Mouse (Mus musculus) CH12.LX (cell line): Measurements from ENCODE around the gene Rho. TPM values are rescaled to one million over a fixed set of nuclear protein-coding genes. Genes with fewer than 3 reads are reported as not detected.
A peak's percentile ranks its signal among the peaks of the same experiment; 100 is the strongest.

Source experiments
- DNase-seq: peaks from one replicate; pipeline ENCODE4 v3.0.0-alpha.2; 2013; ENCODE audit errors: extremely low read depth
- H3K27ac ChIP-seq: 2 replicates; pipeline ENCODE4 v1.5.1; 2012; ENCODE audit warnings: low read depth, mild to moderate bottlenecking, control low read depth, moderate library complexity; ENCODE audit not compliant: insufficient read depth
- H3K27me3 ChIP-seq: replicated peaks from 2 replicates; pipeline ENCODE3; 2012; ENCODE audit warnings: inconsistent platforms
- H3K36me3 ChIP-seq, 2 experiments: replicated peaks in 1 of 2; 2 replicates each; pipeline versions ENCODE3 to v1.6.1; 2012; ENCODE audit warnings: inconsistent platforms in 1 of 2, low read length in 1 of 2, mild to moderate bottlenecking in 1 of 2, mixed read lengths in 1 of 2, moderate library complexity in 1 of 2; ENCODE audit not compliant: control insufficient read depth in 1 of 2, insufficient read depth in 1 of 2
- H3K4me1 ChIP-seq, 2 experiments: 2 replicates each; pipeline ENCODE4 v1.6.1; 2012; ENCODE audit warnings: inconsistent platforms in 1 of 2, moderate library complexity in 1 of 2; ENCODE audit not compliant: insufficient read depth in 2 of 2, control insufficient read depth in 1 of 2
- H3K4me2 ChIP-seq: 2 replicates; pipeline ENCODE4 v1.6.1; 2012; ENCODE audit warnings: low read depth, mild to moderate bottlenecking, control low read depth; ENCODE audit not compliant: poor library complexity, insufficient read depth, severe bottlenecking
- H3K4me3 ChIP-seq, 3 experiments: fragments of 150-350 bp in 1 of 3; sonication (generic) in 1 of 3; replicated peaks in 1 of 3; 2 replicates each; pipeline versions ENCODE3 to v1.5.1; 2011 to 2012; ENCODE audit warnings: low read depth in 2 of 3, low read length in 2 of 3, mild to moderate bottlenecking in 2 of 3, moderate library complexity in 2 of 3, control low read depth in 1 of 3, improper control_type of control experiment in 1 of 3, inconsistent platforms in 1 of 3, mixed read lengths in 1 of 3; ENCODE audit not compliant: poor library complexity in 1 of 3
- H3K79me2 ChIP-seq: replicated peaks from 2 replicates; pipeline ENCODE4 v1.6.1; 2012; ENCODE audit warnings: mild to moderate bottlenecking, moderate library complexity; ENCODE audit not compliant: control insufficient read depth, poor library complexity, insufficient read depth, severe bottlenecking; ENCODE audit errors: extremely low read depth
- H3K9ac ChIP-seq: 2 replicates; pipeline ENCODE4 v1.6.1; 2012; ENCODE audit warnings: low read depth, mild to moderate bottlenecking, control low read depth, moderate library complexity; ENCODE audit not compliant: insufficient read depth
- H3K9me3 ChIP-seq: replicated peaks from 2 replicates; pipeline ENCODE3; 2012; ENCODE audit warnings: low read length, inconsistent platforms, mixed read lengths
- CHD1 ChIP-seq: IDR thresholded peaks from 2 replicates; pipeline ENCODE4 v1.6.1; 2012; ENCODE audit warnings: low read depth, low read length, improper control_type of control experiment, inconsistent platforms
- CTCF ChIP-seq, 2 experiments: IDR thresholded peaks in 1 of 2; conservative IDR thresholded peaks in 1 of 2; 2 replicates each; pipeline ENCODE4 v1.5.1; 2011 to 2012; ENCODE audit warnings: low read depth in 2 of 2, low read length in 2 of 2, improper control_type of control experiment in 1 of 2, inconsistent platforms in 1 of 2, mild to moderate bottlenecking in 1 of 2, moderate library complexity in 1 of 2
- EP300 ChIP-seq: IDR thresholded peaks from 2 replicates; pipeline ENCODE4 v1.6.1; 2011; ENCODE audit warnings: low read length, improper control_type of control experiment
- GABPA ChIP-seq: IDR thresholded peaks from 2 replicates; pipeline ENCODE4 v1.6.1; 2012; ENCODE audit warnings: low read depth, low read length, improper control_type of control experiment, inconsistent platforms; ENCODE audit not compliant: insufficient replicate concordance
- MAZ ChIP-seq: IDR thresholded peaks from 2 replicates; pipeline ENCODE4 v1.6.1; 2012; ENCODE audit warnings: low read depth, mild to moderate bottlenecking, inconsistent platforms, low read length, improper control_type of control experiment, moderate library complexity
- NELFE ChIP-seq: IDR thresholded peaks from 2 replicates; pipeline ENCODE4 v1.6.1; 2011; ENCODE audit warnings: low read depth, low read length, improper control_type of control experiment
- POLR2A ChIP-seq: IDR thresholded peaks from 2 replicates; pipeline ENCODE4 v1.6.1; 2011; ENCODE audit warnings: low read depth, mild to moderate bottlenecking, improper control_type of control experiment, low read length
- POLR2AphosphoS2 ChIP-seq: IDR thresholded peaks from 2 replicates; pipeline ENCODE4 v1.6.1; 2011; ENCODE audit warnings: low read depth, low read length, improper control_type of control experiment
- RAD21 ChIP-seq: IDR thresholded peaks from 2 replicates; pipeline ENCODE4 v1.6.1; 2011; ENCODE audit warnings: low read depth, mild to moderate bottlenecking, low read length, improper control_type of control experiment, moderate library complexity
- SIN3A ChIP-seq: IDR thresholded peaks from 2 replicates; pipeline ENCODE4 v1.6.1; 2012; ENCODE audit warnings: low read length, improper control_type of control experiment, inconsistent platforms
- SMC3 ChIP-seq: IDR thresholded peaks from 2 replicates; pipeline ENCODE4 v1.6.1; 2011; ENCODE audit warnings: low read depth, low read length, improper control_type of control experiment
- ZC3H11A ChIP-seq: IDR thresholded peaks from 2 replicates; pipeline ENCODE4 v1.6.1; 2012; ENCODE audit warnings: low read depth, mild to moderate bottlenecking, inconsistent platforms, low read length, improper control_type of control experiment
- ZMIZ1 ChIP-seq: IDR thresholded peaks from 2 replicates; pipeline ENCODE4 v1.6.1; 2012; ENCODE audit warnings: low read depth, mild to moderate bottlenecking, inconsistent platforms, low read length, improper control_type of control experiment
- dilution Hi-C: fragments of 300-500 bp; cut with MboI; formaldehyde crosslinking; loops from 2 replicates; pipeline ENCODE4 v1.14.3; 2020; ENCODE audit warnings: low sequenced_read_pairs; ENCODE audit not compliant: extremely low pct_unique_long_range_greater_than_20kb, extremely low pct_ligation_motif_present
- in situ Hi-C: fragments of 300-500 bp; cut with MboI; formaldehyde crosslinking; loops from 3 replicates; pipeline ENCODE4 v1.14.3; 2019; ENCODE audit warnings: low sequenced_read_pairs, low pct_ligation_motif_present, low pct_unique_long_range_greater_than_20kb, mixed read lengths
- polyA plus RNA-seq: library from polyadenylated mRNA; unstranded; fragments of >175 nt; gene quantifications from 2 replicates; pipeline ENCODE4 v1.2.1, GENCODE M21; 2012; ENCODE audit warnings: low read depth; ENCODE audit not compliant: insufficient read length
- total RNA-seq, 2 experiments: library from RNA; depleted of rRNA; stranded (reverse); fragments of 300-350 nt in 1 of 2; fragments of >200 nt in 1 of 2; gene quantifications; 2 replicates each; pipeline ENCODE4 v1.2.3; 2012 to 2014

The Rho gene
- total and polyA plus RNA-seq, 3 experiments = 0.04 TPM; not detected in 1

DNA sequence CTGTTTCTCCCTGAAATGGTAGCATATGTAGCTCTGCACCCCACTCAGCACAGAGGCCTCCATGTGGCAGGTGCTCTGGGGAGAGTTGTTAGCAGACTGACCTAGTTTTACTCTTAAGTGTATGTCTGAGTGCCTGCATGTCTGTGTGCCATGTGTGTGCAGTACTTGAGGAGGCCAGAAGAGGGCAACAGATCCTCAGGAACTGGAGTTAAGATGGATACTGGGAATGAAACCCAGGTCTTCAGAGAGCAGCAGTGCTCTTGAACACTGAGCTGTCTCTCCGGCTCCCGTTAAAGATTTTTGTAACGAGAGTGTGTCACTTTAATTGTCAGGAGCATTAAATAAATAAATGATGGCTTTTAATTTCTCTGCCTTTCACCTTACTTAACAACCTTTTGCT, 43.3 kb upstream of the Rho start:
- Histone ChIP-seq H3K36me3 (peaks cover 21 to 58% of the 10 kb centered on the region in 2 experiments), H3K27me3 (no peaks in the 10 kb centered on the region), H3K27ac (no peak overlapping the region), H3K9ac (no peak overlapping the region), H3K4me2 (no peak overlapping the region), H3K4me1 (peaks cover 11 to 21% of the 10 kb centered on the region in 2 experiments), H3K4me3 (no peak overlapping the region), H3K9me3 (peaks cover 3% of the 10 kb centered on the region), H3K79me2 (no peaks in the 10 kb centered on the region)
- in situ Hi-C loops (no loop called here), dilution Hi-C loops (no loop called here)
- TF ChIP-seq CTCF (conservative IDR thresholded peaks at IDR 0.05 in 1 of 2, IDR thresholded peaks at IDR 0.05 in 1 of 2; ENCODE audit: low read depth in 2 of 2, low read length in 2 of 2) (peak; percentile 57 to 74), ZC3H11A (peak; percentile 8; the same call in 1 of the 2 replicates), MAZ (no peak), SMC3 (peak; percentile 65), RAD21 (peak; percentile 75)
- peak; percentile 51 for DNase-seq

- no peak overlapping the region for H3K4me3 ChIP-seq
- peaks cover 11 to 20% of the 10 kb centered on the region in 2 experiments for H3K4me1 ChIP-seq
- no peak for TF ChIP-seq NELFE
- no peak for TF ChIP-seq SIN3A
- TF ChIP-seq ZMIZ1 = no peak
- no peak for TF ChIP-seq POLR2AphosphoS2
- no peak for TF ChIP-seq CHD1
- no peak for TF ChIP-seq POLR2A
- no peak for TF ChIP-seq GABPA
- TF ChIP-seq EP300 = no peak
- TF ChIP-seq, all 38 proteins: peak for 0
- H3K27me3 ChIP-seq = no peaks in the 10 kb centered on the region
- DNase-seq = no peak
- peaks cover 3% of the 10 kb centered on the region for H3K9me3 ChIP-seq
- dilution Hi-C loops = no loop called here
- in situ Hi-C loops = no loop called here
- H3K4me2 ChIP-seq = no peak overlapping the region
- peaks cover 25 to 57% of the 10 kb centered on the region in 2 experiments for H3K36me3 ChIP-seq
- no peak overlapping the region for H3K27ac ChIP-seq
- H3K9ac ChIP-seq = no peak overlapping the region
- H3K79me2 ChIP-seq = no peaks in the 10 kb centered on the region
Observed at GRCm38 (mm10) chr6:115890601-115891000, 40.9 kb upstream of the Rho start.

- H3K9ac ChIP-seq = no peak overlapping the region
- peaks cover 8 to 15% of the 10 kb centered on the region in 2 experiments for H3K4me1 ChIP-seq
- H3K36me3 ChIP-seq = peaks cover 25 to 57% of the 10 kb centered on the region in 2 experiments
- in situ Hi-C loops (no loop called here), dilution Hi-C loops (no loop called here)
- TF ChIP-seq GABPA = no peak
- no peaks in the 10 kb centered on the region for H3K27me3 ChIP-seq
- no peak for DNase-seq
- no peak overlapping the region for H3K4me2 ChIP-seq
- no peak overlapping the region for H3K4me3 ChIP-seq
- no peaks in the 10 kb centered on the region for H3K79me2 ChIP-seq
- peaks cover 3% of the 10 kb centered on the region for H3K9me3 ChIP-seq
- H3K27ac ChIP-seq = no peak overlapping the region
Observed at GRCm38 (mm10) chr6:115891061-115891460, 40.5 kb upstream of the Rho start.
